Mouse (Mus musculus) megakaryocyte progenitor cell, adult 5-6 weeks (primary cell): ENCODE data around the gene Plekha7. TPM values are rescaled to one million over a fixed set of nuclear protein-coding genes. Genes with fewer than 3 reads are reported as not detected.

Experiments used
- ATAC-seq: replicated peaks from 2 replicates; pipeline ENCODE4 v1.8.0; 2016; ENCODE audit warnings: mild to moderate bottlenecking, moderate TSS enrichment, inconsistent platforms; ENCODE audit not compliant: poor library complexity
- total RNA-seq, 2 experiments: library from RNA; stranded (forward) in 1 of 2; stranded (reverse) in 1 of 2; fragments of 157-497, 149-512 nt in 1 of 2; fragments of 200-1000 nt in 1 of 2; gene quantifications; 2 replicates each; pipeline versions ENCODE4 v1.2.3 to v1.2.4; 2015 to 2017

Gene Plekha7
- total RNA-seq, 2 experiments from 2014 or later: 0.42 to 0.62 TPM

DNA sequence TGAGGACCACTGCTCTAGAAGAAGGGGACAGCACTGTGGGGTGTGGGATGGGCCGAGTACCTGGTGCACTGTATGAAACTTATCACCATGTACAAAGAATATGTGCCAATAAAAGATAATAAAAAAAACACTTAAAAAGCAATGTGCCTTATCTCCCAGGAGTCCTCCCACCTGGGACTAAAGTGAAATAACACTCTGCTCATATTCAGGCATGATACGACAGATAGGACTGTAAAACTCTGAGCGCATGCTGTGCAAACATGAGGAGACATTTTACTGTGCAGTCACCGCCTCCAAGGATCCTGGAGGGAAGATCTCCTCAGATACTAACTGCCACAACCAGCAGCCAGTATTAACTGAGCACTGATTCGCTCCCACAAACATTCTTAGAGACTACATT lies 53.5 kb downstream of the Plekha7 start:
- peak; percentile 44; the same call in 1 of the 2 replicates for ATAC-seq

GRCm38 (mm10) chr7:116252470-116252869 lies 55.7 kb downstream of the Plekha7 start:
- ATAC-seq: no peak

DNA sequence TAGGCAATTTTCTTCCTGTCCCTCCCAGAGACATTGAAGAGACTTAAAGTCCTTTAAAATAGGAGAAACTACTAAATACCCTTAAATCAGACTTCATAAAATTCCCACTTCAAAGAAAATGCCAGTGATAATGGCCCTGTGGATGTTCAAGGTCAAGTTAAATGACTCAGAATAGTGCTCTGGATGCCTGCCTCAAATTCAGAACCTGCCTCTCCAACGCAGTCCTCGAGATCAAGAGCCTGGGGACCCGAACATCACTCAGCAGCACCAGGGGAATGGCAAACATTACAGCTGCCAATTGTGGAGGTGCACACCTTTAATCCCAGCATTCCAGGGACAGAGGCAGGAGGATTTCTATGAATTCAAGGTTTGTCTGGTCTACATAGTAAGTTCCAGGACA lies 56.7 kb downstream of the Plekha7 start:
- ATAC-seq: no peak

DNA sequence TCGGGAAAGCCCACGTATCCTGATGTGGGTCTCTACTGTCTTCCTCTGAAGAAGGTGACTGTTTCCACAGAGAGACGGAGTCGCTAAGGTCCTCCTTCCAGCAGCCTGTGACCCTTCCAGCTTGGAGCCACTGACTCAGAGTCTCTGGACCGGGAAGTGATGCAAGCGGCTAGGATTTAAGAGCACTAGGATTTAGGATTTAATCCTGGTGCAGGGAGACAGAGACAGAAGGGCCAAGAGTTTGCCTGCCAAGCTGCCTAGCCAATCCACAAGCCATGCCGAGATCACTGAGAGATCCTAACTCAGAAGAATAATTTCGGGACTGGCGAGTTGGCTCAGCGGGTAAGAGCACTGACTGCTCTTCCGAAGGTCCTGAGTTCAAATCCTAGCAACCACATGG lies 59.6 kb downstream of the Plekha7 start:
- ATAC-seq: no peak

- ATAC-seq: peak; percentile 51
Measured at GRCm38 (mm10) chr7:116247377-116247729, 60.8 kb downstream of the Plekha7 start.

DNA sequence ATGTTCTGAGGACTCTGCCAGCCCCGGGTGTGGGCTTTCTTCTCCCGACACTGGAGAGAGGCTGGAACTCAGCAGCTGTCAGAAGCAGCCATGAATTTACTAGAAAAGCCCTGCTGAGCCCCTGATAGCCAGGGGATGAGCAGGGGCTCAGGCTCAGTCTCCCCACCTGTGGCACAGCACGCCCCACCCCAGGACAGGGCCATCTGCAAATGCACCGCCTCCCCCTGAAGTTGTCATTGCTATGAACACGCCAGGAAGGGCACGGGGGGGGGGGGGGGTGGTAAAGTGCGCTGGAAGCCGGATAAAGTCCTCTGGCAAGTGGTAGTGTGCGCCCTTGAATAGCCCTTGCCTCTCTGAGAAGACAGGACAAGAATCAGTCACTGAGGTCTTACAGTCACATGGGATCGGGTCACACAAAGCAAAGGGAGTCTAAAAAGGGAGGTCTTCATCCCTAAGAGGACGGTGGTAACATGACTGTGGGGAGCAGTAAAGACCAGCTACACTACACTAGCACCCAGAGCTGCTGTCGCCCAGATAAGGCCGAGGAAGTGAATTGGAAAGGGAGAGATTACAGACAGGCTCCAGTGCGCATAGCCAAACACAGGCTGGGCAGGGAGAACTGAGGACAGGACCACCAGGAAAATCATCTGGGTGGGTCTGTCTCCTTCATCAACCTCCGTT lies 61.3 kb downstream of the Plekha7 start:
- peak; percentile 35; the same call in 1 of the 2 replicates for ATAC-seq

DNA sequence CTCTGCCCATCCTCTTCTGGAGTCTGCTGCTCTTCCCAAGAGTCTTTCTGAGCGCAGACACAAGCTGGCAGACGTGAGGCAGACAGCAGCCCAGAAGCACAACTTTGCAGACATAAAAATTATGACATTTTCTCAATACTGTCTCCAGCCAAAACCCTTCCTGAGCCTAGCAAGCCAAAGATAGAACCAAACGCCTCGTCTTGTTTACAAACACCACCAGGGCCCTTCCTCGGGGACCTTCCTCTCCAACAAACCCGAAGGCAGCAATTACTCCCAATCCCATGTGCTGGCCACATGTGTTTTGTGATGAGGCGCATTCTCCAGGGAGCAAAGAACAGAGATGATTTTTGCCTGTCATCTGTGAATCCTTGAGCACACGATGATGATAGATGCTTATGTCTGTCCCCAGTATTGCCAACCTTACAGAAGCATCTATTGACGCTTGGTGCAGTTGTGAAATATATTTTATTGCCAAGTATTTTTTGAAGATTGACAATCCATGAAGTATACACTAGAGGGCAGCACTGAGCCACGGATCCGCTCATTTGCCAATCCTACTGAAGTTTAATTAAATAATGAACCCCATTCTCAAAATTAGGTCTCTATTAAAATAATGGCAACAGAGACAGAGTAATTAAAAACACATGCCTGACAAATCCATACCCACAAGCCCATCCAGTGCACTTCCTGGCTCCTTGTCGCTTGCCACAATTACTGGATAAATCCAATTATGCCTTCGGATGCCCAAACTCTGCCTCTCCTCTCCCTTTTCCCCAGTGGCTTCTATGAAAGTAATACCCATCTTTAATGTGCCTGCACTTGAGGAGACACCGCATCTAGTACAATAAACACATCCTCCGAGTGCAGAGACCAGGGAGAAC lies 62.1 kb downstream of the Plekha7 start:
- peak; percentile 74 for ATAC-seq

GRCm38 (mm10) chr7:116244302-116245165 lies 63.6 kb downstream of the Plekha7 start:
- no peak for ATAC-seq

DNA sequence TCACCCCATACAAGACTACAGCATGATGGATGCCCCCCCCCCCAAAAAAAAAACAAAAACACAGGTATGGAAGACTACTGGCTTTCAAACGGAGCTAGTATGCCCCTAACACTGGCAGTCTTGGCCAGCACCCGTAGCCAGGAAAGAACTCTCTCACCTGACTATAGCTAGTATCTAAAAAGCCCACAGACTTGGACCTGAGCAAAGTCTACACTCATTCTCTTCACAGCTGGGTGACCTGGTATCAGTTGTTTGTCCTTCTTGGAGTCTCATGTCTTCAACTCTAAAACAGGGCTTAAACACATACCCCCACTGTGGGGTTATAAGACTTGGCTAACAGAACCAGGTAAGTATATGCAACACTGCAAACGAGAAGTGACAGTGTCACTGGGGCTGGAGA lies 65.4 kb downstream of the Plekha7 start:
- no peak for ATAC-seq

GRCm38 (mm10) chr7:116241601-116242000 lies 66.6 kb downstream of the Plekha7 start:
- no peak for ATAC-seq

GRCm38 (mm10) chr7:116240791-116241474 lies 67.2 kb downstream of the Plekha7 start:
- ATAC-seq: peak; percentile 63

- no peak for ATAC-seq
Measured at GRCm38 (mm10) chr7:116240353-116240752, 67.8 kb downstream of the Plekha7 start.

- 0 out of 2 replicates have a peak, but pooled peaks have one; percentile 24 for ATAC-seq
Measured at GRCm38 (mm10) chr7:116238320-116238719, 69.9 kb downstream of the Plekha7 start.

- peak; percentile 9; the same call in 1 of the 2 replicates for ATAC-seq
Measured at GRCm38 (mm10) chr7:116237157-116237981, 70.8 kb downstream of the Plekha7 start.

- no peak for ATAC-seq
Measured at GRCm38 (mm10) chr7:116236608-116237007, 71.6 kb downstream of the Plekha7 start.

DNA sequence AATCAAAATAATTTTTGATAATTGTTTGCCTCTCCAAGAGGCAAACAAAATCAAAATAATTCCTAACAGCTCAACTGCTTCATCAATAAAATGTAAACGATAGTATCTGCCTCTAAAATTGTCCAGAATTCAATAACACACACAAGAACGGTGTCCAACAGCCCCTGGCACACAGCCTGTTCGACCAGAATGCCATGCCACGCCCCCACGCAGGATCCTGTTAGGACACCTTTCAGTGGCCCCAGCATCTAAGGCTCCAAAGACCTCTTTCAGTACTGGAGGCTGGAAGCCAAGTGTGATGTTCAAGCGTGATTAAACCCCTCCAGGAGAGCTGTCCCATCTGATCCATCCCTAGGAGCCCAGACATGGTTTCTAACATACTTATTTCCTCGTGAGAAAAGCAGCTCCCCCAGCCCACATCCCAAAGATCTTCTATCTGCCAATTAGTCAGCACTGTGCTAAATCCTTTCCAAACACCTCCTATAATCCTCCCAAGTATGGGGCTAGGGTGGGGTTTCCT lies 73.8 kb downstream of the Plekha7 start:
- ATAC-seq: no peak

GRCm38 (mm10) chr7:116230811-116231609 lies 77.2 kb downstream of the Plekha7 start:
- peak; percentile 90 for ATAC-seq

DNA sequence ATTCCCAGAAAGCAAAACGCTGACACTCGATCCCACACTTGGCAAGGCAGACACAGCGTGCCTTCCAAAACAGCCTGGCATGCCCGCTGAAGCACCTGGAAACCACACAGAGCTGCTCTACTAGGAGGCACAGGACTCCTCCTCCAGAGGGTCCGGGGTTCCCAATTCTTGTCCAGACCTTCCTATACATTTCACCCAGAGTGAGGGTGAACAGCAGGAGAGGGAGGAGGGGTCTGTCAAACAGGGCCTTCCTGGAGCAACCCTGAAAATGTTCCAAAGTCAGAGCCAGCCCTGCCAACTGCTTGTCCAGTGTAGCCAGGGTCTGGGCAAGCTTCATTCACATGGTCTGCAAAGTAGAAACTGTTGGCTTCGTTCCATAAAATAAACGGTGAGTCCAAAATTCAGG lies 81.3 kb downstream of the Plekha7 start:
- no peak for ATAC-seq

GRCm38 (mm10) chr7:116226316-116226715 lies 81.9 kb downstream of the Plekha7 start:
- no peak for ATAC-seq
